Mouse (Mus musculus): ENCODE measurements around the gene Kcp. TPM values are rescaled to one million over a fixed set of nuclear protein-coding genes. Genes with fewer than 3 reads are reported as not detected.

The Kcp gene
- total RNA-seq, 2 experiments from 2014 or later = 10.0 to 14.4 TPM

Other genes with a start within 250 kb of the Kcp start
- gene Hilpda, start 235.5 kb downstream of the Kcp start, total RNA-seq (2021) = 1 to 10 TPM; 7.3 to 7.6 TPM
- gene Fam71f2, start 228.4 kb downstream of the Kcp start, total RNA-seq (2021) = not detected
- gene Fam71f1, start 188.8 kb downstream of the Kcp start, total RNA-seq (2021) = not detected
- gene Calu, start 159.9 kb downstream of the Kcp start, total RNA-seq (2021) = 100 to 1,000 TPM; 105 to 109 TPM
- gene Opn1sw, start 119.5 kb downstream of the Kcp start, total RNA-seq (2021) = 1 to 10 TPM in 1 of 2 experiments, under 1 TPM in 1; 0.54 to 1.1 TPM
- gene Ccdc136, start 111.6 kb downstream of the Kcp start, total RNA-seq (2021) = 10 to 100 TPM; 60.7 to 66.7 TPM
- 1 to 10 TPM; 4.0 to 4.4 TPM for gene Flnc, start 74.7 kb downstream of the Kcp start, total RNA-seq (2021)
- 100 to 1,000 TPM; 221 to 225 TPM for gene Atp6v1f, start 40.2 kb downstream of the Kcp start, total RNA-seq (2021)
- gene Atp6v1fnb, start 36.5 kb downstream of the Kcp start, total RNA-seq (2021) = not detected
- 1 to 10 TPM; 3.1 to 3.4 TPM for gene Irf5, start 18.7 kb upstream of the Kcp start, total RNA-seq (2021)
- 10 to 100 TPM; 71.5 to 72.2 TPM for gene Tnpo3, start 101.9 kb upstream of the Kcp start, total RNA-seq (2021)
- 10 to 100 TPM; 22.0 to 23.0 TPM for gene Tspan33, start 186.3 kb upstream of the Kcp start, total RNA-seq (2021)
- gene Smo, start 227.6 kb upstream of the Kcp start, total RNA-seq (2021) = 10 to 100 TPM; 14.2 to 16.0 TPM

All from layer of hippocampus, postnatal 10 days (tissue).